Mouse (Mus musculus): ENCODE data around the gene Gabarap. TPM values are rescaled to one million over a fixed set of nuclear protein-coding genes. Genes with fewer than 3 reads are reported as not detected.

Gabarap gene
- polyA plus RNA-seq, 1 experiment from 2014 or later, result 527 TPM

DNA sequence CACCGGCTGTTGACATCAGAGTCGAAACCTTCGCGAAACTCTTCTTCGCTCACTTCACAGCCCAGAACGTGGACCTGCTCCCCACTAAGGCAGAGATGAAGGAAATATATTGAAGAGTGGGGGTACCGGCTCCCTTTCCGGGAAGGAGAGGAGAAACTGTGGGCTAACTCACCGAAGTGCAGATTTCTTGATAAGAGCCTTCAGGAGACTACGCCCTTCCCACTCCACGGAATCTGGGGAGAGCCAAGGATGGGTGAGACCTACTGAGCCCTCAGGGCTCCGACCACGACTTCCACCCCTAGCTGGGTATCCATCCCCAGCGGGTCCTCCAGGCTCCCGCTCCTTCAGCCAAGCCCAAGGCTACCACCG is 11.1 kb upstream of the Gabarap start:
- peaks cover 47% of the 10 kb centered on the region for H3K36me3 ChIP-seq (replicated peaks)
- 3% methylated on average over 16 of the region's 16 CpGs for WGBS
- H3K27me3 ChIP-seq, result no peaks in the 10 kb centered on the region

DNA sequence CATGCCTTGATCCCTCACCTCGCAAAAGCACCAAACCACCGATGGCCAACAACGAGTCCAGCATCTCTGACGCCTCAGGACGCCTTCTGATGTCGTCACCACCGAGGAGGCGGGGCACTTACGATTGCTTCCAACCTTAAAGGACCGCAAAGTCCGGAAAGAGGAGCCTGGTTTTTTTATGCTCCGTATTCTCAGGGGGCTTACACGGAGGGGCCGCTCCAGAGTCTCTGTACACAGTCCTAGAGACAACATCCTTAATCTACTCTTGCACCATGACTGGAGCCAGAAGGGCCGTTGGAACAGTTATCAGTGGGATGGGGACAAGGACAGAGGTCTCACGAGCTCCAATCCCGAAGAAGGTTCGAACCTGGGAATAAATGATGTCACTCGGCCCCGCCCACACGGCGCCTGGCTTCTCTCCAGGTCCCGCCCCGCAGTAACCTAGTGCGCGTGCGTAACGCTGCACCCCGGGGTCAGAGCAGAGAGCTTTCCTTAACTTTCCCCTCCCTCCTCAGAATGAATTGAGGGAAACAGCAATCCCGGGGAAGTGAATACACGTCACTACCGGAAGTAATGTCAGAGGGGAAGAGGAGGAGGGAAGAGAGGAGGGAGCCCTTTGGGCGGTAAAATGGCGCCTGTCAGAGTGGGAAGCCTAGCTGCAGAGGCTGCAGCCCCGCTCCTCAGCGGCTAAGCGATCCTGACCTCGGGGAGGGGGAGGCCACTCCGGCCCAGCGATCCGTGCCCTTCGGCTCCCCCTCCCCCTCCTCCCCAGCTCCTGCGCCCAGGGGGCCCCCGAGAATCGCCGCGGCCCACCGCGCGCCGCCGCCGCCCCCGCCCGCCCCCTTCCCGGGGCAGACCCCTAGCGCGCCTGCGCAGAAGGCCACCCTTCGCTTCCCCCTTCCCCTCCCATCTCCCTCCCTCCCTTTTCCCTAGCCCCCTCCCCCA is 10.5 kb upstream of the Gabarap start:
- Histone ChIP-seq H3K27me3 (no peaks in the 10 kb centered on the region), H3K4me1 (peaks cover 34% of the 10 kb centered on the region), H3K27ac (peak overlapping the region; percentile 100), H3K4me2 (peak overlapping the region; percentile 93), H3K36me3 (replicated peaks) (peaks cover 47% of the 10 kb centered on the region), H3K9ac (peak overlapping the region; percentile 100), H3K9me3 (no peaks in the 10 kb centered on the region), H3K4me3 (replicated peaks) (peak overlapping the region; percentile 100)
- peak; percentile 93 for ATAC-seq (ENCODE audit: low FRiP score)
- under 1% methylated on average over 40 of the region's 60 CpGs for WGBS

More for the DNA sequence above, 11.1 kb upstream of the Gabarap start:
- H3K27ac ChIP-seq, result peak overlapping the region; percentile 100
- peak overlapping the region; percentile 93 for H3K4me2 ChIP-seq
- no peak for ATAC-seq (ENCODE audit: low FRiP score)
- H3K4me3 ChIP-seq (replicated peaks), result peak overlapping the region; percentile 100
- H3K9me3 ChIP-seq, result no peaks in the 10 kb centered on the region
- H3K4me1 ChIP-seq, result peaks cover 34% of the 10 kb centered on the region
- peak overlapping the region; percentile 78 for H3K9ac ChIP-seq

DNA sequence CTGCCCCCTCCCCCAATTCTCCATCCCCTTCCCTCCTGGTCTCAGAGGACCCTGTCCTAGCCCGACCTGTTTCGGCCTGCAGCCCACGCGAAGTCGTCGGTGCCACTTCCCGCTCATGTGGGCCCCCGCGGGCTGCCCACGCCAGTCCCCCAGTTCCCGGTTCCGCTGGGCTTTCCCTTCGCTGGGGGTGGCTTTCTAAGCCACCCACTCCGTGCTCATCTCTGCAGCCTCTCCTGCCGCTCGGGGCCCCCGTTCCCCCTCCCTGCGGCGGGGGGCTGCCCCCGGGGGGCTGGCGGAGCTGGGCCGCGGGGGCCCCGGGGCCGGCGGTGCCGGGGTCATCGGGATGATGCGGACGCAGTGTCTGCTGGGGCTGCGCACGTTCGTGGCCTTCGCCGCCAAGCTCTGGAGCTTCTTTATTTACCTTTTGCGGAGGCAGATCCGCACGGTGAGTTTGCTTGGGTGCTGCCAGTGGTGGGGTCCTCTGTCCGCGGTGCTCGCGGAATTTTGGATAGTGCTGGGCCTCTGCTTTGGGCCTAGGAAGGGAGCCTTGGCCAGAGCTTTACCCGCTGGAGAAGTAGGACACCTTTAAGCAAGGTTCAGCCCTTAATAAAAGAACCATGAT is 9.7 kb upstream of the Gabarap start, which contains the start of gene Ctdnep1:
Gene Ctdnep1, plus strand, starts transcription at position 16 of the 622 bp plus-strand sequence.
- Histone ChIP-seq H3K27ac (peak within 1 kb of the TSS; percentile 100), H3K9ac (peak within 1 kb of the TSS; percentile 100), H3K4me2 (peak within 1 kb of the TSS; percentile 93), H3K4me1 (peaks cover 34% of the 10 kb centered on the region), H3K36me3 (replicated peaks) (peaks cover 45% of the 10 kb centered on the region), H3K9me3 (no peaks in the 10 kb centered on the region), H3K4me3 (replicated peaks) (peak within 1 kb of the TSS; percentile 100), H3K27me3 (no peaks in the 10 kb centered on the region)
- WGBS, result under 1% methylated on average over 43 of the region's 43 CpGs
- peak; percentile 63 for ATAC-seq (ENCODE audit: low FRiP score)

- H3K9ac ChIP-seq, result peak within 1 kb of the TSS; percentile 100
- no peak for ATAC-seq (ENCODE audit: low FRiP score)
- H3K4me2 ChIP-seq, result peak within 1 kb of the TSS; percentile 93
- H3K9me3 ChIP-seq, result no peaks in the 10 kb centered on the region
- 53% methylated on average over 8 of the region's 8 CpGs for WGBS
- no peaks in the 10 kb centered on the region for H3K27me3 ChIP-seq
- H3K4me3 ChIP-seq (replicated peaks), result peak within 1 kb of the TSS; percentile 100
- peak within 1 kb of the TSS; percentile 100 for H3K27ac ChIP-seq
- H3K36me3 ChIP-seq (replicated peaks), result peaks cover 47% of the 10 kb centered on the region
- H3K4me1 ChIP-seq, result peaks cover 34% of the 10 kb centered on the region
Measured at GRCm38 (mm10) chr11:69982225-69982624, 8.7 kb upstream of the Gabarap start, which contains the start of gene Elp5. Gene Elp5 (minus strand): TSS chr11:69982517.

GRCm38 (mm10) chr11:69982877-69983276 is 8.1 kb upstream of the Gabarap start:
- no peaks in the 10 kb centered on the region for H3K27me3 ChIP-seq
- 31% methylated on average over 5 of the region's 5 CpGs for whole genome bisulfite sequencing
- H3K4me2 ChIP-seq, result peak overlapping the region; percentile 93
- no peaks in the 10 kb centered on the region for H3K9me3 ChIP-seq
- peak overlapping the region; percentile 100 for H3K9ac ChIP-seq
- H3K36me3 ChIP-seq (replicated peaks), result peaks cover 46% of the 10 kb centered on the region
- peak overlapping the region; percentile 100 for H3K4me3 ChIP-seq (replicated peaks)
- H3K4me1 ChIP-seq, result peaks cover 34% of the 10 kb centered on the region
- ATAC-seq (ENCODE audit: low FRiP score), result no peak
- no peak overlapping the region for H3K27ac ChIP-seq

DNA sequence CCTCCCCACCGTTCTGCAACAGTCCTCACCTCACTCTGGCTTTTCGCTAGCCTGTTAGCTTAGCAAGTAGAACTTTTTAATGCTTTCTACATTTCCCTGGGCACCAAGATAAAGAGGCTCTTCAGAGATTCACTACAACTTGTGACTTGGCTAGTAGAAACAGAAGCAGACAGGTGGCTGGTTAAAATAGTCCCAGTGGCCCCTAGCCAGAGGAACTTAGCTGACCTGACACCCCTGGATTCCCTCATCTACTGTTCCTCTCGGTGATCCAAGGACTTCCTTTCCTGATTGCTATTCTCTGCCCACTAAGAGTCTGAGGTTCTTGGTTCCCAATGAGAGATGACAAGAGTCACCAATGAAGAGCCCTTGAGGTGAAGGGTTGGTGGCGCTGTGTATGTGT is 7.6 kb upstream of the Gabarap start:
- Histone ChIP-seq H3K27ac (no peak overlapping the region), H3K9me3 (no peaks in the 10 kb centered on the region), H3K27me3 (no peaks in the 10 kb centered on the region), H3K36me3 (replicated peaks) (peaks cover 46% of the 10 kb centered on the region), H3K4me2 (peak overlapping the region; percentile 93), H3K4me3 (replicated peaks) (no peak overlapping the region), H3K9ac (peak overlapping the region; percentile 100; the same call in 1 of the 2 replicates), H3K4me1 (peaks cover 34% of the 10 kb centered on the region)
- WGBS, result 85% methylated on average over 4 of the region's 4 CpGs
- ATAC-seq (ENCODE audit: low FRiP score), result no peak

DNA sequence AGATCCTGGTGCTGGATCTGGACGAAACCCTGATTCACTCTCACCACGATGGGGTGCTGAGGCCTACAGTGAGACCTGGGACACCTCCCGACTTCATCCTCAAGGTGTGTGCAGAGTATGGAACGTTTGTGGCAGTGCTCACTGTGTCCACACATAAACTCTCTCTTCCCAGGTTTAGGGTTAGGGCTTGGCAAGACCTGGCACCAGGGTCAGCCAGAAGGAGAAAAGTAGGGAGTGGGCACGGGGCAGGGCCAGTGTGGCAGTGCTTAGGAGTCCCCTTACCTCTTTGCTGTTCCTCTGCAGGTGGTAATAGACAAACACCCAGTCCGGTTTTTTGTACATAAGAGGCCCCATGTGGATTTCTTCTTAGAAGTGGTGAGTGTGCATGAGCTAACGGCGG is 6.5 kb upstream of the Gabarap start:
- Histone ChIP-seq H3K9me3 (no peaks in the 10 kb centered on the region), H3K9ac (no peak overlapping the region), H3K4me1 (peaks cover 27% of the 10 kb centered on the region), H3K27ac (no peak overlapping the region), H3K27me3 (no peaks in the 10 kb centered on the region), H3K4me3 (replicated peaks) (no peak overlapping the region), H3K36me3 (replicated peaks) (peaks cover 56% of the 10 kb centered on the region), H3K4me2 (no peak overlapping the region)
- no peak for ATAC-seq (ENCODE audit: low FRiP score)
- 93% methylated on average over 8 of the region's 8 CpGs for WGBS

- Histone ChIP-seq H3K27me3 (no peaks in the 10 kb centered on the region), H3K4me3 (replicated peaks) (no peak overlapping the region), H3K27ac (no peak overlapping the region), H3K4me1 (peaks cover 19% of the 10 kb centered on the region), H3K36me3 (replicated peaks) (peaks cover 64% of the 10 kb centered on the region), H3K9me3 (no peaks in the 10 kb centered on the region), H3K4me2 (no peak overlapping the region), H3K9ac (no peak overlapping the region)
- no peak for ATAC-seq (ENCODE audit: low FRiP score)
- WGBS, result 86% methylated on average over 8 of the region's 8 CpGs
Measured at GRCm38 (mm10) chr11:69989949-69990348, 994 bp upstream of the Gabarap start.

DNA sequence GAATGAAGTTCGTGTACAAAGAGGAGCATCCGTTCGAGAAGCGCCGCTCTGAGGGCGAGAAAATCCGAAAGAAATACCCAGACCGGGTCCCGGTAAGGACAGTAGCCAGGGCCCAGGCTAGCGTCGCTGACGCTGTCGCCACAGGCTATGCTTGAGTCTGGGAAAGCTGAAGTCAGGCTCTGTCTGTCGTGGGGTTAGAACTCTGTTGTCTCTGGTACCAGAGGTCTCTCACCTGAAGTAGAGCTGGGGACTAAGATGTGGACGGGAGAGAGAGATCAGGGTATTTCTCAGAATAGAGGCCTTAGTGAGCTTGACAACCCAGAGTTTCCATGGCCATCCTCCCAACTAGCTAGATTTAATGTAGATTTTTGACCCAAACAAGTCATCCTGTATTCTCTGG is 768 bp downstream of the Gabarap start:
- H3K27me3 ChIP-seq, result no peaks in the 10 kb centered on the region
- ATAC-seq (ENCODE audit: low FRiP score), result peak; percentile 24

DNA sequence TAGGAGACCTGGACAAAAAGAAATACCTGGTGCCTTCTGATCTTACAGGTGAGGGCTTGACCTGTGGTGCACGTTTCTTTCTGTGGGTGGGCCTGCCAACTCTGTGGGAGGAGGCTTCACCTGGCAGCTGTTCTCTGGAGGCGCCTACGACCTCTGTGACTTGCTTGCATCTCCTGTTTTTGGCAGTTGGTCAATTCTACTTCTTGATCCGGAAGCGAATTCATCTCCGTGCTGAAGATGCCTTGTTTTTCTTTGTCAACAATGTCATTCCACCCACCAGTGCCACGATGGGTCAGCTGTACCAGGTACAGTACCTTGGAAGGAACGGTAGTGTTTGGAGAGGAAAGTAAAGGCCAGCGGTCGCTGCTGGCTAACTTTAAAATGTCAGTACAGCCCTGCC is 1.5 kb downstream of the Gabarap start:
- ATAC-seq (ENCODE audit: low FRiP score), result no peak
- peaks cover 44% of the 10 kb centered on the region for H3K36me3 ChIP-seq (replicated peaks)
- no peak overlapping the region for H3K27ac ChIP-seq
- H3K4me3 ChIP-seq (replicated peaks), result peak overlapping the region; percentile 75
- 87% methylated on average over 10 of the region's 10 CpGs for WGBS
- H3K4me1 ChIP-seq, result peaks cover 23% of the 10 kb centered on the region
- no peaks in the 10 kb centered on the region for H3K9me3 ChIP-seq
- peak overlapping the region; percentile 72 for H3K4me2 ChIP-seq
- peak overlapping the region; percentile 91 for H3K9ac ChIP-seq
- no peaks in the 10 kb centered on the region for H3K27me3 ChIP-seq

More for the DNA sequence above, 768 bp downstream of the Gabarap start:
- 1% methylated on average over 15 of the region's 15 CpGs for WGBS
- H3K9ac ChIP-seq, result peak overlapping the region; percentile 91
- H3K36me3 ChIP-seq (replicated peaks), result peaks cover 49% of the 10 kb centered on the region
- peak overlapping the region; percentile 94 for H3K27ac ChIP-seq
- H3K9me3 ChIP-seq, result no peaks in the 10 kb centered on the region
- H3K4me2 ChIP-seq, result peak overlapping the region; percentile 72
- H3K4me3 ChIP-seq (replicated peaks), result peak overlapping the region; percentile 75
- peaks cover 21% of the 10 kb centered on the region for H3K4me1 ChIP-seq

DNA sequence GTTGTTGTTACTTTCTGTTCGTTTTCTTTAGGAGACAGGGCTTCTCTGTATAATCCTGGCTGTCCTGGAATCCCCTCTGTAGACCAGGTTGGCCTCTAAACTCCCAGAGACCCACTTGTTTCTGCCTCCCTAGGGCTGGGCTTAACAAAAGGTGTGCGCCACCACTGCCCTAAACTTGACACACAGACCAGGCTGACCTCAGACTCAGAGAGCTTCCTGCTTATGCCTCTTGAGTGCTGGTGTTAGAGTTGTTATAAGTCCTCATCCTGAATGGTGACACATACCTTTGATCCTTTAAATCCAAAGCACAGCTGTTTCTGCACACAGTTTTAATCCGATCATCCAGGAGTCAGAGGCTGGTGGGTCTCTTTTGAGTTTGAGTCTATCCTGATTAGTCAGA is 2.0 kb downstream of the Gabarap start:
- H3K27me3 ChIP-seq, result no peaks in the 10 kb centered on the region
- H3K4me1 ChIP-seq, result peaks cover 28% of the 10 kb centered on the region
- H3K4me3 ChIP-seq (replicated peaks), result no peak overlapping the region
- peaks cover 42% of the 10 kb centered on the region for H3K36me3 ChIP-seq (replicated peaks)
- no peaks in the 10 kb centered on the region for H3K9me3 ChIP-seq
- 87% methylated on average over 3 of the region's 3 CpGs for WGBS
- ATAC-seq (ENCODE audit: low FRiP score), result no peak
- H3K9ac ChIP-seq, result no peak overlapping the region; the same call in 1 of the 2 replicates
- H3K27ac ChIP-seq, result no peak overlapping the region
- H3K4me2 ChIP-seq, result peak overlapping the region; percentile 72

GRCm38 (mm10) chr11:69994401-69995090 is 3.6 kb downstream of the Gabarap start:
- Histone ChIP-seq H3K9ac (no peak overlapping the region), H3K27me3 (no peaks in the 10 kb centered on the region), H3K4me3 (replicated peaks) (no peak overlapping the region; the same call in 1 of the 2 replicates), H3K4me1 (peaks cover 36% of the 10 kb centered on the region), H3K27ac (no peak overlapping the region), H3K9me3 (no peaks in the 10 kb centered on the region), H3K36me3 (replicated peaks) (peaks cover 42% of the 10 kb centered on the region), H3K4me2 (peak overlapping the region; percentile 60; the same call in 1 of the 2 replicates)
- WGBS, result 87% methylated on average over 11 of the region's 11 CpGs
- no peak for ATAC-seq (ENCODE audit: low FRiP score)
